Mouse (Mus musculus) stomach, embryonic 16.5 days (tissue): ENCODE data around the gene E4f1. TPM values are rescaled to one million over a fixed set of nuclear protein-coding genes. Genes with fewer than 3 reads are reported as not detected.

Source experiments
- ATAC-seq: fragments of 200-750 bp; cut with Nextera tagmentation; 2 replicates; pipeline ENCODE4 v1.8.0; 2017; ENCODE audit warnings: moderate number of reproducible peaks, moderate TSS enrichment; ENCODE audit not compliant: insufficient read depth, low FRiP score
- H3K27ac ChIP-seq: fragments of 300-500 bp; sonication (generic); 2 replicates; pipeline ENCODE4 v1.5.1; 2014; ENCODE audit warnings: low read length
- H3K27me3 ChIP-seq: fragments of 300-500 bp; sonication (generic); 2 replicates; pipeline ENCODE4 v1.6.1; 2014; ENCODE audit warnings: low read length, control low read depth, mixed read lengths; ENCODE audit not compliant: control insufficient read depth, insufficient read depth
- H3K36me3 ChIP-seq: fragments of 300-500 bp; sonication (generic); 2 replicates; pipeline ENCODE4 v1.6.1; 2014; ENCODE audit warnings: low read length; ENCODE audit not compliant: control insufficient read depth, insufficient read depth
- H3K4me1 ChIP-seq: fragments of 300-500 bp; sonication (generic); 2 replicates; pipeline ENCODE4 v1.6.1; 2014; ENCODE audit warnings: low read length, control low read depth, mixed read lengths; ENCODE audit not compliant: control insufficient read depth, insufficient read depth
- H3K4me2 ChIP-seq: fragments of 300-500 bp; sonication (generic); 2 replicates; pipeline ENCODE4 v1.6.1; 2014; ENCODE audit warnings: low read depth, low read length, mixed read lengths
- H3K4me3 ChIP-seq: fragments of 300-500 bp; sonication (generic); replicated peaks from 2 replicates; pipeline ENCODE4 v1.5.1; 2014; ENCODE audit warnings: mild to moderate bottlenecking, low read length
- H3K9ac ChIP-seq: fragments of 300-500 bp; sonication (generic); 2 replicates; pipeline ENCODE4 v1.6.1; 2014; ENCODE audit warnings: low read length
- H3K9me3 ChIP-seq: fragments of 300-500 bp; sonication (generic); replicated peaks from 2 replicates; pipeline ENCODE4 v1.6.1; 2016; ENCODE audit warnings: low read length, control low read depth; ENCODE audit not compliant: control insufficient read depth
- WGBS: fragments of 180-500 bp; shearing (Covaris S2); extraction: QIAGEN DNeasy Blood & Tissue Kit; methylation state at CpG from one replicate; pipeline ENCODE4 v1.1.7; 2014; 5-methylcytosine and 5-hydroxymethylcytosine counted together
- polyA plus RNA-seq: library from polyadenylated mRNA; unstranded; fragments of >200 nt; fragmentation: Nextera tagmentation; extraction: Ambion mirVana; gene quantifications from 2 replicates; pipeline ENCODE4 v1.2.1, GENCODE M21; 2015

Gene E4f1
- polyA plus RNA-seq, 1 experiment from 2014 or later, result 29.4 TPM

DNA sequence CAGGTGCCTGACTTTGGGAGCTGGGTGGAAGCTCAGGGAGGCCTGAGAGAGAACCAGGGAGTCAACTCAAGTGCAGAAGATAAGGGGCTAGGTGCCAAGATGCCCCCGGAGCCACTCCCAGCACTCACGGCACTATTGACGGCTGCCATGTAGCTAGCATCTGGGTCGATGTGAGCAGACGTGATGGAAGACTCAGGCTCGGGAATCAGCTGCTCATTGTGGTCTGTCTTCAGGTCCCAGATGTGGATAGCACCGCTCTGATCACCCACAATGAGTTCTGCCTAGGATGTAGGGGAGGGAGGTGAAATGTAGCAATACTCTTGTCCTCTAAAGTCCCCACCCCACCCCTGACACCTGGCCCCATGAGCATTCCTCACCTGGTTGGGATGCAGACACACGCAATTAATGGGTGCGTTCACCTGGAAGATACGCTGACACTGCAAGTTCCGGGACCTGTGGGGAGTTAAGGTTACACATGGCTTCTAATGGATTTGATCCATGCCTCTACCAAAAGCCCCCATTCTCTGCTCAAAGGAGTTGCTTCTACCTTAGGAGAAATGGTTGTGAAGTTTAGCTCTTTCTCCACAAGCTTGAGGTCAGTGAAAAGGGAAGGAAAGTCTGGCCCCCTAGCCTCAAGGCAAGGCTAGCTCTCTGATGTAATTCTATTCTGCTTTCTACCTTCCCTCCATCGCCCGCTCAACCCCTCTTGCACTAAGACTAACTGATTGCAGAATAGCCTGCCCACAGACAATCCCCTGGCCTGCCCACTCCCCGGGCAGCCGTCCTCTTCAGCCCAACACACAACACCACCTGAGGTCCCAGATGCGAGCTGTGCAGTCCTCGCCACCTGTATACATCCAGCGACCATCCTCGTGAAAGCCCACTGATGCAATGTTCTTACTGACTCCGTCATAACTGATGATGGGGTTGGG, 7.2 kb upstream of the E4f1 start:
- 91% methylated on average over 20 of the region's 20 CpGs for WGBS
- H3K36me3 ChIP-seq, result peaks cover 15% of the 10 kb centered on the region; the same call in 1 of the 2 replicates
- 0 out of 2 replicates have a peak overlapping the region, but pooled peaks have one; percentile 33 for H3K9ac ChIP-seq

DNA sequence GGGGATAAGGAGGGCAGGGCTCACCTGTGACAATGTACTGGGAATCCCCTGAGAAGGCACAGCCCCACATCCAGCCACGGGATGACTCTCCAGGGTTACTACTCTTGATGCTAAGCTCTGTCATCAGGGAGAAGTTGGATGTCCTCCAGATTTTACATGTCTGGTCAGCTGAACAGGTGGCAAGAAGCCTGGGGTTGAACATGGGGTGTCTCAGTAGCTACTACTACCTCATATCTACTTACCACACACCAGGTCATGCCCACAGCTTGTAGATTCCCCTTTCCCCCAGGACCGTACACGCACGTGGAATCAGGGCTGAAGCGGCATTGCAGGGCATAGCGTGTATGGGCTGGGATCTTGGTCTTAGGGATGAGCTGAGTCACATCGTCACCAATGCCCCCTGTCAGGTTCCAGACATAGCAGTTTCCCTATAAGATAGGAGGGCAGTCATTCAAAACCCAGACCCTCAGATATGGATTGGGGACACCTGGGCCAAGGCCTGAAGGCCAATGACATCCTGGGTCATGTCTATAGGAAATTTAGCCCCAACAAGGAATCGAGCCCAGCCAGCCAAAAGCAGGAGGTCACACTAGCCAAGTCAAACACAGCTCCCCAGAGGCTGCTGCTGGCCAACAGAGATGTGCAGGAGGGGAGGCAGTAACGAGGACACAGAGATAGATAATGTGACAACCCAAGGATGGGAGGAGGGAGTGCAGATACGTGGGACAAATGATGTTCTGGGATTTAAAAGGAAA, 6.1 kb upstream of the E4f1 start:
- H3K27me3 ChIP-seq, result no peaks in the 10 kb centered on the region
- peaks cover 15% of the 10 kb centered on the region; the same call in 1 of the 2 replicates for H3K36me3 ChIP-seq
- 88% methylated on average over 10 of the region's 10 CpGs for WGBS
- H3K4me2 ChIP-seq, result no peak overlapping the region
- H3K9ac ChIP-seq, result no peak overlapping the region
- H3K4me1 ChIP-seq, result peaks cover 34% of the 10 kb centered on the region
- no peak overlapping the region for H3K27ac ChIP-seq
- no peaks in the 10 kb centered on the region for H3K9me3 ChIP-seq
- H3K4me3 ChIP-seq, result no peak overlapping the region
- ATAC-seq, result no peak

More for the DNA sequence above, 7.2 kb upstream of the E4f1 start:
- Histone ChIP-seq H3K27ac (no peak overlapping the region), H3K4me1 (peaks cover 24% of the 10 kb centered on the region), H3K4me2 (no peak overlapping the region), H3K27me3 (no peaks in the 10 kb centered on the region), H3K9me3 (no peaks in the 10 kb centered on the region), H3K4me3 (no peak overlapping the region)
- no peak for ATAC-seq

DNA sequence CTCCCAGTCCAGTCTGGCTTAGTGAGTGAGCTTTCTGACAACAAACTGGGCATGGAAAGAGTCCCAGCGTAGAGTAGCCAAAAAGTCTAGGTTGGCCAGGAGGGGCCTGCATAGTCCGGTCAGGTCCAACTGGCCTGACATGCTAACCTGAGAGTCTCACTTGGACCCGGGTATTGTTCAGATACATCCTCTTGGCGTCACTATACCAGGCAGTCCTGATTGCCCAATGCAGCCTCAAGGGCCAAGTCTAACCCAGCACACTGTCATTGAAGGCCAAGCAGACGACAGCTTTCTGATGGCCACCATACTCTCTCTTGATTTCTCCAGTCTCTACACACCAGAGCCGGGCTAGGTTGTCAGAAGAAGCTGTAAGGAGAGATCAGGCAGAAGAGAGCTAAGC, 5.5 kb upstream of the E4f1 start:
- ATAC-seq, result no peak
- no peaks in the 10 kb centered on the region for H3K9me3 ChIP-seq
- 93% methylated on average over 6 of the region's 6 CpGs for WGBS
- H3K4me3 ChIP-seq, result no peak overlapping the region
- H3K27ac ChIP-seq, result no peak overlapping the region
- H3K36me3 ChIP-seq, result peaks cover 15% of the 10 kb centered on the region; the same call in 1 of the 2 replicates
- no peak overlapping the region for H3K4me2 ChIP-seq
- peaks cover 36% of the 10 kb centered on the region for H3K4me1 ChIP-seq
- no peaks in the 10 kb centered on the region for H3K27me3 ChIP-seq
- H3K9ac ChIP-seq, result no peak overlapping the region

DNA sequence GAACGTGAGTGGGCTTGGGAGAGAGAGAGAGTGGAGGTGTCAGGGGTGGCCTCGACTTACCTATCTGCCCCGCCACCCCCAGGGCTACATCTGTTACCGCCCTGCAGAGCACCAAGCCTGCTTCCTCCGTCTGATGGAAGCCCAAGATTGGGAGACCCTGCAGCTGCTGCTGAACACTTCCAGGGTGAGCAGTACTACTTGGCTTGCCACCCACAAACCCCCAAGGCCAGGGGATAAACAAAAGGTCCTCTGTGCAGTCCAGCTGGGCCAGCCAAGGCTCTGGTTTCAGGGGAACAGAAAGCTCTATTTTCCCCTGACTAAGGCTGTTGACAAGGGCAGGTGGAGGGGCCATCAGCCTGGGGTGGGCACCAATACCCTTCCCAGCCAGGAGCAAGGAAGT, 4.4 kb upstream of the E4f1 start:
- no peak for ATAC-seq
- H3K4me3 ChIP-seq, result no peak overlapping the region
- no peaks in the 10 kb centered on the region for H3K27me3 ChIP-seq
- H3K27ac ChIP-seq, result peak overlapping the region; percentile 83; the same call in 1 of the 2 replicates
- H3K9me3 ChIP-seq, result no peaks in the 10 kb centered on the region
- H3K9ac ChIP-seq, result no peak overlapping the region
- peaks cover 31% of the 10 kb centered on the region for H3K4me1 ChIP-seq
- WGBS, result 74% methylated on average over 5 of the region's 5 CpGs
- peaks cover 15% of the 10 kb centered on the region; the same call in 1 of the 2 replicates for H3K36me3 ChIP-seq
- H3K4me2 ChIP-seq, result no peak overlapping the region

DNA sequence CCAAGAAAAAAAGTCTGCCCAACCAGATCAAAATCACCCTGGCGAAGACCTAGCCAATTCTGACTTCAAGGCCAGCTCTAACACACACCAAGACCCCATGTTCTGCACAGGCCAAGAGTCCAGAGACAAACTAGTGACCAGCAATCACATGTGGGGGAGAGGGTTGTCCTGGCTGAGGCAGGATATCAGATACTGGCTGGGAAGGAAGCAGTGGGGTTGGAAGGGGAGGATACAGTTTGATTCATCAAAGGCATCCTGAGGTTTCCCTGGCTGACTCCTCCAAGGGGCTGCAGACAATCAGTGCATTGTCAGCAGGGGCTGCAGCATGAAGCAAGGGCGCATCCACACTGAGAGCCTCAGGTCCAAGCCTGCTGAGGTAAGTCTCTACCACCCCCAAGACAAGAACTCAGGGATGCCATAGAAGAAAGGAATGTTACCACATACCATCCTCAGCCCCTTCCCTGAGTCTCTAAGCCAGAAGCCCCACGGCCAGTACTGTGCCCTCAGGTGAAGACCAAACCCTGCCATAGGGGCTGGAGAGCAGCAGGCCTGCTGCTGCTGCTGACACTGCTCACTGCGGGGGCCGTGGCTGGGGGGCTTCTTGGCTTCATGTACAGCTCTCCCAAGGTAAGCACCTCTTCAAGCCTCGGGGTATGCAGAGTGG, 3.6 kb upstream of the E4f1 start, which contains the start of gene Bricd5:
Gene Bricd5 (plus strand): TSS at position 273 of the 664 bp plus-strand sequence.
- Histone ChIP-seq H3K4me3 (peak within 1 kb of the TSS; percentile 72; the same call in 1 of the 2 replicates), H3K27ac (peak within 1 kb of the TSS; percentile 83), H3K4me2 (peak within 1 kb of the TSS; percentile 99), H3K4me1 (peaks cover 31% of the 10 kb centered on the region), H3K27me3 (no peaks in the 10 kb centered on the region), H3K9me3 (no peaks in the 10 kb centered on the region), H3K36me3 (peaks cover 15% of the 10 kb centered on the region; the same call in 1 of the 2 replicates), H3K9ac (peak within 1 kb of the TSS; percentile 27; the same call in 1 of the 2 replicates)
- WGBS, result 79% methylated on average over 6 of the region's 6 CpGs
- no peak for ATAC-seq

DNA sequence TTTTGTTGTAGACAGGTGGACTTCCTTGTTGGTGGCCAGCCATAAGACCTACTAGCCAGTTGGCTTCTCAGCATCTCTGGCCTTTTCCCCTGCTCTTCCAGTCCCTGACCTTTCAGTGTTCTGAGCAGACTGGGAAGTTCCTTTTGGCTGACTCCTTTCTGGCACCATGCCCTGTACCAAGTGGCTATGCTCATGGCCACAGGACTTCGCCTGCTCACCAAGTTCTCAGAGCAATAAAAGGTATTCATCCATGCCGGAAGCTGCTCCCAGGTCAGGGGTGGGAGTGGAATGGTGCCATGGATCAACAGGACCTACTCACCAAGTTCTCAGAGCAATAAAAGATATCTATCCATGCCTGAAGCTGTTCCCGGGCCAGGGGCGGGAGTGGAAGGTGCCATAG, 2.4 kb upstream of the E4f1 start:
- ATAC-seq, result no peak
- Histone ChIP-seq H3K4me1 (peaks cover 27% of the 10 kb centered on the region), H3K27ac (peak overlapping the region; percentile 83), H3K36me3 (peaks cover 15% of the 10 kb centered on the region; the same call in 1 of the 2 replicates), H3K9ac (peak overlapping the region; percentile 27; the same call in 1 of the 2 replicates), H3K27me3 (no peaks in the 10 kb centered on the region), H3K4me2 (peak overlapping the region; percentile 99), H3K9me3 (no peaks in the 10 kb centered on the region), H3K4me3 (peak overlapping the region; percentile 72; the same call in 1 of the 2 replicates)
- 74% methylated on average over 4 of the region's 4 CpGs for WGBS

DNA sequence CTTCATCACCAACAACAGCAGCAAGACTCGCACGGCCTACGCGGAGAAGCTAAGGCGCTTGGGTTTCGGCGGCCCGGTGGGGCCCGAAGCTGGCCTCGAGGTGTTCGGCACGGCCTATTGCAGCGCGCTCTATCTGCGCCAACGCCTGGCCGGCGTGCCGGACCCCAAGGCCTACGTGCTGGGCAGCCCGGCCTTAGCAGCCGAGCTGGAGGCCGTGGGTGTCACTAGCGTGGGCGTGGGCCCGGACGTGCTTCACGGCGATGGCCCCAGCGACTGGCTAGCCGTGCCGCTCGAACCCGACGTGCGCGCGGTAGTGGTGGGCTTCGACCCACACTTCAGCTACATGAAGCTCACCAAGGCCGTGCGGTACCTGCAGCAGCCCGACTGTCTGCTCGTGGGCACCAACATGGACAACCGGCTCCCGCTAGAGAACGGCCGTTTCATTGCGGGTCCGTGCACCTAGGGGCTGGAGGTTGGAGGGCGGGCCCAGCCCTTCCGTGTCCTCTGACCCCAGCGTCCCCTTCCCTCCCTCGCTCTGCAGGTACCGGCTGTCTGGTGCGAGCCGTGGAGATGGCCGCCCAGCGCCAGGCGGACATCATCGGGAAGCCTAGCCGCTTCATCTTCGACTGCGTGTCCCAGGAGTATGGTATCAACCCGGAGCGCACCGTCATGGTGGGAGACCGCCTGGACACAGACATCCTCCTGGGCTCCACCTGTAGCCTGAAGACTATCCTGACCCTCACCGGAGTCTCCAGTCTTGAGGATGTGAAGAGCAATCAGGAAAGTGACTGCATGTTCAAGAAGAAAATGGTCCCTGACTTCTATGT, 801 bp upstream of the E4f1 start:
- Histone ChIP-seq H3K36me3 (peaks cover 11% of the 10 kb centered on the region; the same call in 1 of the 2 replicates), H3K27me3 (no peaks in the 10 kb centered on the region), H3K27ac (peak overlapping the region; percentile 77), H3K4me3 (peak overlapping the region; percentile 72), H3K4me2 (peak overlapping the region; percentile 99), H3K9me3 (no peaks in the 10 kb centered on the region), H3K4me1 (peaks cover 27% of the 10 kb centered on the region), H3K9ac (peak overlapping the region; percentile 91)
- WGBS, result under 1% methylated on average over 68 of the region's 68 CpGs
- peak; percentile 14; the same call in 1 of the 2 replicates for ATAC-seq

DNA sequence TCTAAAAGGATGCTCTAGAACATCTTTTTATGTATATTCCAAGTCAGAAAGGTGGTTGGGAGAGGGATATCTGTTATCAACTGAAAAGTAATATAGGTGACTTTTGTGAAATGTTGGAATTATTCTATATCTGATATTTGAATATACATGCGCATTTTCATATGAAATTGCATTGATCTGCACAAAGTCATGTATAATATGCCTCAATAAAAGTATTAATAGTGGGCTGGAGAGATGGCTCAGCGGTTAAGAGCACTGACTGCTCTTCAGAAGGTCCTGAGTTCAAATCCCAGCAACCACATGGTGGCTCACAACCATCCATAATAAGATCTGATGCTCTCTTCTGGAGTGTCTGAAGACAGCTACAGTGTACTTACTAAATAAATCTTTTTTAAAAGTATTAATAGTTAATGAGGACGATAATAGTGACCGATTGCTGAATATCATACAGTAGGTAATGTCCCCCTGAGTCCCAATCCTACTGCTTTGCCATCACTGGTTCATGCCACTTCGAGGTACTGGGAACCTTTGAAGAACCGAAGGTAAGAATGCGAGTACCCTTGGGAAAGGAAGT, 690 bp downstream of the E4f1 start:
- Histone ChIP-seq H3K4me2 (peak overlapping the region; percentile 99), H3K9ac (peak overlapping the region; percentile 91), H3K4me1 (peaks cover 27% of the 10 kb centered on the region), H3K36me3 (no peaks in the 10 kb centered on the region), H3K27me3 (no peaks in the 10 kb centered on the region), H3K27ac (peak overlapping the region; percentile 88), H3K9me3 (no peaks in the 10 kb centered on the region), H3K4me3 (peak overlapping the region; percentile 72)
- ATAC-seq, result no peak
- 16% methylated on average over 7 of the region's 7 CpGs for WGBS
